Mouse (Mus musculus): ENCODE data around the gene Itga5. TPM values are rescaled to one million over a fixed set of nuclear protein-coding genes. Genes with fewer than 3 reads are reported as not detected.
"Not testable (repeated sequence)": the region's sequence is repeated elsewhere in the genome, so short reads cannot be mapped to it uniquely, and the experiment has no call there.

Itga5 gene
- total RNA-seq (2015; ENCODE audit: low replicate concordance) (2.5 and 7.9 TPM in 2 replicates), total RNA-seq (2017; ENCODE audit: low replicate concordance) (2.4 TPM in 2 replicates)

- no peak for ATAC-seq (replicated peaks; ENCODE audit: low FRiP score, poor library complexity, severe bottlenecking)
Observed at GRCm38 (mm10) chr15:103366376-103367149, at the start of gene Itga5. Gene Itga5 (minus strand): TSS chr15:103366763.

DNA sequence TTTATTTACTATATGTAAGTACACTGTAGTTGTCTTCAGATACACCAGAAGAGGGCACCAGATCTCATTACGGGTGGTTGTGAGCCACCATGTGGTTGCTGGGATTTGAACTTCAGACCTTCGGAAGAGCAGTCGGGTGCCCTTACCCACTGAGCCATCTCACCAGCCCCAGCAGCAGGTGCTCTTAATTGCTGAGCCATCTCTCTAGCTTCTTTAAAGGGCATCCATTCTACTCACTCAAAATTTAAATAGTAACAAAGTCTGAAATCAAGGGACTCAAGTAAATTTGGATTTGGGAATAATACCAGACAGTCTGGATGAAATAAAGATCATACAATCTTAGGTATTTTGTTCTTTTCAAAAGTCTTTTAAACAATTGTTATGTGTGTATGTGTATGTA lies 39.0 kb upstream of the Itga5 start:
- ATAC-seq (replicated peaks; ENCODE audit: low FRiP score, poor library complexity, severe bottlenecking): not testable (repeated sequence)

- no peak for ATAC-seq (replicated peaks; ENCODE audit: low FRiP score, poor library complexity, severe bottlenecking)
Observed at GRCm38 (mm10) chr15:103401361-103401760, 34.8 kb upstream of the Itga5 start.

DNA sequence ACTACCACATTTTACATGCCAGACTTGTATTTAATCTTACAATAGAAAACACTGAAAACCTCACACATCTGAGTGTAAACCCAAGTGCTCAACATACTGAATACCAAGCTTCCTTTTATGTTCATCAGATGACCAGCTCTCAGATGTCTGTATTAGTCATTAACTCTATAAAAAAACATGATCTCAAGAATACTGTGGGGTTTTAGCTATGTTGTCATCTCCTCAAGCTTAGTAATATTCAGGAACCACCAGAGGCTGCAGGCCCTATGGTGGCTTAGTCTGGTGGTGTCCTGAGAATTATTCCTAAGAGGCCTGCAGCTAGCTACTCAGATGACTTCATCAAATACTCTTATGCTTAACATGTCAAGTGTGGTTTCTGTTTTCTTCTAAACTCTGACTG lies 27.0 kb upstream of the Itga5 start:
- ATAC-seq (replicated peaks; ENCODE audit: low FRiP score, poor library complexity, severe bottlenecking): no peak

GRCm38 (mm10) chr15:103388556-103389145 lies 22.1 kb upstream of the Itga5 start:
- ATAC-seq (replicated peaks; ENCODE audit: low FRiP score, poor library complexity, severe bottlenecking): no peak

GRCm38 (mm10) chr15:103383771-103384488 lies 17.4 kb upstream of the Itga5 start:
- no peak for ATAC-seq (replicated peaks; ENCODE audit: low FRiP score, poor library complexity, severe bottlenecking)

DNA sequence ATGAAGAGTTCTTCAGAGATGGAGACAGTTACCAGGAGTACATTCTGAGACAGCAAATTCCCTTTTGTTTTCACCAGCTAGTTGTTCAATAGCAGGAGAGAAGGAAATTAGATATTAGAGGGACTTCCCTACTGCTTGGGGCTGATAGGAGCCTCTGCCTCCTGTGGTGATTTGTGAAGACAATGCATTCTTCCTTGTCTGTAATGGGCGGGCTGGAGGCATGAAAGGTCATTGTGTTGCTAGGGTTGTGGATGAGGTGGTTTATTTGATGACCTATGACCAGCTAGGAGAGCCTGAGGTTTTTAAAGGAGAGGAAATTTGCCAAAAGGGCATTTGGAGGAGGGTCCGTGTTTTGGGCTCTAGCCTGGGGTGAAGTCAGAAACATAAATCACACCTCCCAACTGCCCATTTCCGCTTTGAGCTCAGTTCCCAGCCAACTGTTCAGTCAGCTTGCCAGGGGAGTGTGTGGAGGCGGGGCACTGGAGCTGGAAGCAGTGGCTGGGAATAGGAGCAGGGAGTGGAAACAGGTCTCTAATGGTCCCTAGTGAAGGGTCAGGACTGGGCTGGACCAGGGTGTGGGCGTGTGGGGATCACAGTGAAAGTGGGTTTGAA lies 16.3 kb upstream of the Itga5 start:
- no peak for ATAC-seq (replicated peaks; ENCODE audit: low FRiP score, poor library complexity, severe bottlenecking)

GRCm38 (mm10) chr15:103382075-103382474 lies 15.5 kb upstream of the Itga5 start:
- no peak for ATAC-seq (replicated peaks; ENCODE audit: low FRiP score, poor library complexity, severe bottlenecking)

DNA sequence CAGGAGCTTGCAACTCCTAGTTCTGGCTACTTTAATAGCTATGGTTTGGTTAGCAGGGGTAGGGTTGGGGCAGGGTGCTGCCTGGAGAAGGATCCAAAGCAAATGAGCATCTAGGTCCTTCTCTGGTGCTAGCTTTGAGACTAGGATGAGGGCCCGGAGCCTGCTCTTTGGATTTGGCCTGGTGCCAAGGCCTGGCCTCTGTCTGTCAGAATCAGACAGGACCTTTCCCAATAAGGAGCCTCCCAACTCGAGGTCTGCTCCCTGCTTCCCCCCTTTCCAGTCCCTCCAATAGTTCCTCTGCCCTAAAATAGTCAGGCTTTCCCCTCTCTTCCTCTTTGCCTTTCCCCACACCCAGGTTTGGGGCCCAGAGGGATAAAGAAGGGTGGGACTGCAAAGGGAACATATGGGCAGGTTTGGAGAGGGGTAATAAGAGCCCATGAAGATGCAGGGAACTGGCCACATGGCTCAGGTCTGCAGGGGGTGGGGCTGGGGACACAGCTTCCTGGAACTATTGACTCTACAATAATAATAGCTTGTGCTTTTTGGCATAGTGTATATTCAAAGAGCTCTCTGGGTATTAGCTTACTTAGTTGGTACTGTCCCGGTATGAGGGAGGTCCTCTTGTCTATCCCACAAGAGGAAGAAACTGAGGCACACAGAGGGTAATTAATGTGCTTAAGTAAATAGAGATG lies 12.2 kb upstream of the Itga5 start:
- ATAC-seq (replicated peaks; ENCODE audit: low FRiP score, poor library complexity, severe bottlenecking): no peak

GRCm38 (mm10) chr15:103377752-103378664 lies 11.4 kb upstream of the Itga5 start:
- no peak for ATAC-seq (replicated peaks; ENCODE audit: low FRiP score, poor library complexity, severe bottlenecking)

DNA sequence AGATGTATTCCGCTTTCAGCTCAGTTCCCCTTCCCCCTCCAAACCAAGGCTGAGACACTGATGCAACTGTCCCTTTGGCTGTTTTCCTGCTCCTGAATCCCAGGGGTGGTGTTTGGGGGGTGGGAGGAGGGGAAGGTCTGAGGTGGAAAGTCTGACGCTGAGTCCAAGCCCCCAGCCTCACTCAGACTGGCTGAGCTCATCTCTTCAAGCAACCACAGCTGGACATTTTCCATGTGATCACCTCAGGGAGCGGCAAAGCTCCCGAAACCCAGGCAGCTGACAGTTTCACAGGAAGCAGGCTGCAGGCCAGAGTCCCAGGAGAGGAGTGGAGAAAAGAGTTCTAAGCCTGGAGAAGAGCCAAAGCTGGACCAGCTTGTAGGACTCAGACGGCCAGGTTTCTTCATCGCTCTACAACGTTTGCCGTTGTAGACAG lies 10.3 kb upstream of the Itga5 start:
- no peak for ATAC-seq (replicated peaks; ENCODE audit: low FRiP score, poor library complexity, severe bottlenecking)

DNA sequence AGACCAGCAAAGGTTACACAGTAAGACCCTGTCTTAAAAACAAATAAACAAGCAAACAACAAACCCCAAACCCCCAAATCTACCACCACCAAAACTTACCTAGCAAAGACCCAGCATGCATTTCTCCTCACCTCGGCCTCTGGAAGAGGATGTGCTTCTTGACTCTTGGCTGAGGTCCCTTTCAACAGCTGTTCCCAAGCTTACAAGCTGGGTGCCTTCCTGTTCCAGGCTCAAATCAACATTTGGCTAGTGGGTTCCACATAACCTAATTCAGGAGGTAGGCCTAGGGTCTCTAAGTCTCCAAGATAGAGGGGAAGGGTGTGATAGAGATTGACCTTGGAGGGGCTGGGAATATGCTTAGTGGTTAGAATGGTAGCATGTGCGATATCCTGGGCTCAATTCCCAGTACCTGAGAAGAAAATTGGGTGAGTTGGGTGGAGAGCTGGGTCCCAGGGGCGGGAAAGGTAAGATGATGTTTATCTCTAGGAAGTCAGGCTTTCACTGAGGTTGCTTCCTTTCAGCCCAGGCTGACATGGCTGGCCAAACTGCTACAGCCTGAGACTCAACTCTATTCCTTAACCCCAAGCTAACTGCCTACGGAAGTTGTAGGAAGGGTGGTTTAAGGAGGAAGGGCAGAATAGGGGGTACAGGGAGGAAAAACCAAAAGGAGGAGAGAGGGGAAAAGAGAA lies 8.7 kb upstream of the Itga5 start:
- no peak for ATAC-seq (replicated peaks; ENCODE audit: low FRiP score, poor library complexity, severe bottlenecking)

GRCm38 (mm10) chr15:103372461-103372860 lies 5.9 kb upstream of the Itga5 start:
- ATAC-seq (replicated peaks; ENCODE audit: low FRiP score, poor library complexity, severe bottlenecking): no peak

- no peak for ATAC-seq (replicated peaks; ENCODE audit: low FRiP score, poor library complexity, severe bottlenecking)
Observed at GRCm38 (mm10) chr15:103371741-103372140, 5.2 kb upstream of the Itga5 start.

DNA sequence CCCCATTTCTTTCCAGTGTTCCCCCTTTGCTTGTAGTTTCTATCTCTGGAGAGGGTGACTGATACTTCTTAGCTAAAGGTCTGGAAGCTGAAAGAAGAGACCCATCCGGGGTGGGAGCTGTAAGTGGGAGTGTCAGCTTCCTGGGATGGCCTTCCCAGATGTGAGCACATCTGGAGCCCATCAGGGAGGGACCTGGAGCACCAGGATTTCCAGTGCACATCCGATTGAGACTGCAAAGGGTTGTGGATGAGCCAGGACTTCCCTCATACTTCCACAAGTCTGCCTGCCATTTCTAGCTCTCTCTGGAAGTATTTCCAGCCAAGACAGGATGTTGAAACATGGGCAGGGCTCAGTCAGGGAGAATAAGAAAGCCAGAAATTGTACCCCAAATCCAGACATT lies 4.6 kb upstream of the Itga5 start:
- ATAC-seq (replicated peaks; ENCODE audit: low FRiP score, poor library complexity, severe bottlenecking): no peak

DNA sequence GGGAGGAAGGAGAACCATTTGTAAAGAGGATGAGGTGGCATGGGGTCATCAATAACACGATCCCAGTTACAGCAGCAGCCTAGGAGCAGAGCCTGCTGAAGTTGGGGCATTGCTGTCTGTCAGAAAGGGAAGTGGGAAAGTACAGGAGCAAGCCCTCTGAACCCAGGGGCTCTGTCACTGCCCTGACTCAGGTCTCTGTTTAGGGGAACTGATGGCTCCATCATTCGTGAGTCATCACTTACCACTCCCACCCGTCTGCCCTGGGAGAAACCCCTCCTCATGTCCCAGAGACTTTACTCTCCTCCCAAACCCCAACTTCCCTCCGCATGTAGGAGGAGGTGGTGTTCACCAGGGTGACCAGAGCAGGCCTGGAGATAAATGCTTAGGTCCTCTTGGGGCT lies 3.9 kb upstream of the Itga5 start:
- no peak for ATAC-seq (replicated peaks; ENCODE audit: low FRiP score, poor library complexity, severe bottlenecking)

- ATAC-seq (replicated peaks; ENCODE audit: low FRiP score, poor library complexity, severe bottlenecking): no peak
Observed at GRCm38 (mm10) chr15:103369123-103369522, 2.6 kb upstream of the Itga5 start.

Data from erythroblast, adult 5-6 weeks (primary cell).